Mouse (Mus musculus): ENCODE measurements around the gene Slc25a26. TPM values are rescaled to one million over a fixed set of nuclear protein-coding genes. Genes with fewer than 3 reads are reported as not detected.

The Slc25a26 gene
- polyA plus RNA-seq, 1 experiment from 2014 or later, result 7.7 TPM

GRCm38 (mm10) chr6:94628787-94629186 is 128.7 kb downstream of the Slc25a26 start:
- no peak overlapping the region for H3K9ac ChIP-seq (replicated peaks; ENCODE audit: low read length)

GRCm38 (mm10) chr6:94631051-94631778 is 131.1 kb downstream of the Slc25a26 start:
- no peak overlapping the region for H3K9ac ChIP-seq (replicated peaks; ENCODE audit: low read length)
- no peaks in the 10 kb centered on the region for H3K27me3 ChIP-seq (ENCODE audit: control insufficient read depth, insufficient read depth, low read length)
- no peak overlapping the region for H3K4me3 ChIP-seq (replicated peaks; ENCODE audit: low read depth, low read length)
- DNase-seq (peak; percentile 67), ATAC-seq (ENCODE audit: low FRiP score, low TSS enrichment) (peak; percentile 86)
- 31% methylated on average over 7 of the region's 7 CpGs for WGBS
- H3K9me3 ChIP-seq (ENCODE audit: control insufficient read depth, low read length), result no peaks in the 10 kb centered on the region
- H3K4me1 ChIP-seq (ENCODE audit: control insufficient read depth, insufficient read depth, low read length), result peaks cover 16% of the 10 kb centered on the region
- H3K4me2 ChIP-seq (ENCODE audit: low read length), result no peak overlapping the region
- peak overlapping the region; percentile 75 for H3K27ac ChIP-seq (replicated peaks; ENCODE audit: low read depth, low read length)
- no peaks in the 10 kb centered on the region for H3K36me3 ChIP-seq (ENCODE audit: control insufficient read depth, insufficient read depth, low read length)

More at GRCm38 (mm10) chr6:94628787-94629186, 128.7 kb downstream of the Slc25a26 start:
- H3K27me3 ChIP-seq (ENCODE audit: control insufficient read depth, insufficient read depth, low read length), result no peaks in the 10 kb centered on the region
- no peak for ATAC-seq (ENCODE audit: low FRiP score, low TSS enrichment)
- H3K4me3 ChIP-seq (replicated peaks; ENCODE audit: low read depth, low read length), result no peak overlapping the region
- no peak overlapping the region for H3K4me2 ChIP-seq (ENCODE audit: low read length)
- peaks cover 16% of the 10 kb centered on the region for H3K4me1 ChIP-seq (ENCODE audit: control insufficient read depth, insufficient read depth, low read length)
- H3K27ac ChIP-seq (replicated peaks; ENCODE audit: low read depth, low read length), result no peak overlapping the region
- no peaks in the 10 kb centered on the region for H3K9me3 ChIP-seq (ENCODE audit: control insufficient read depth, low read length)
- peaks cover 11% of the 10 kb centered on the region for H3K36me3 ChIP-seq (ENCODE audit: control insufficient read depth, insufficient read depth, low read length)
- 68% methylated on average over 6 of the region's 6 CpGs for WGBS
- DNase-seq, result no peak

GRCm38 (mm10) chr6:94631779-94632082 is 131.6 kb downstream of the Slc25a26 start:
- Histone ChIP-seq H3K27ac (replicated peaks; ENCODE audit: low read depth, low read length) (peak overlapping the region; percentile 75), H3K9ac (replicated peaks; ENCODE audit: low read length) (no peak overlapping the region), H3K4me2 (ENCODE audit: low read length) (no peak overlapping the region), H3K4me1 (ENCODE audit: control insufficient read depth, insufficient read depth, low read length) (peaks cover 17% of the 10 kb centered on the region), H3K9me3 (ENCODE audit: control insufficient read depth, low read length) (no peaks in the 10 kb centered on the region), H3K4me3 (replicated peaks; ENCODE audit: low read depth, low read length) (no peak overlapping the region), H3K27me3 (ENCODE audit: control insufficient read depth, insufficient read depth, low read length) (no peaks in the 10 kb centered on the region), H3K36me3 (ENCODE audit: control insufficient read depth, insufficient read depth, low read length) (no peaks in the 10 kb centered on the region)
- DNase-seq, result no peak
- ATAC-seq (ENCODE audit: low FRiP score, low TSS enrichment), result peak; percentile 35
- WGBS, result 22% methylated on average over 6 of the region's 6 CpGs

- Histone ChIP-seq H3K27me3 (ENCODE audit: control insufficient read depth, insufficient read depth, low read length) (no peaks in the 10 kb centered on the region), H3K9ac (replicated peaks; ENCODE audit: low read length) (no peak overlapping the region), H3K27ac (replicated peaks; ENCODE audit: low read depth, low read length) (no peak overlapping the region), H3K9me3 (ENCODE audit: control insufficient read depth, low read length) (no peaks in the 10 kb centered on the region), H3K4me2 (ENCODE audit: low read length) (no peak overlapping the region), H3K4me1 (ENCODE audit: control insufficient read depth, insufficient read depth, low read length) (peaks cover 21% of the 10 kb centered on the region), H3K4me3 (replicated peaks; ENCODE audit: low read depth, low read length) (no peak overlapping the region), H3K36me3 (ENCODE audit: control insufficient read depth, insufficient read depth, low read length) (no peaks in the 10 kb centered on the region)
- no peak for DNase-seq
- no peak for ATAC-seq (ENCODE audit: low FRiP score, low TSS enrichment)
- WGBS, result 85% methylated on average over 4 of the region's 4 CpGs
Observed at GRCm38 (mm10) chr6:94634274-94634673, 134.1 kb downstream of the Slc25a26 start.

GRCm38 (mm10) chr6:94634710-94635109 is 134.6 kb downstream of the Slc25a26 start:
- ATAC-seq (ENCODE audit: low FRiP score, low TSS enrichment) (no peak), DNase-seq (no peak)
- Histone ChIP-seq H3K36me3 (ENCODE audit: control insufficient read depth, insufficient read depth, low read length) (no peaks in the 10 kb centered on the region), H3K27ac (replicated peaks; ENCODE audit: low read depth, low read length) (0 out of 2 replicates have a peak overlapping the region, but pooled peaks have one; percentile 9), H3K9me3 (ENCODE audit: control insufficient read depth, low read length) (no peaks in the 10 kb centered on the region), H3K9ac (replicated peaks; ENCODE audit: low read length) (no peak overlapping the region), H3K4me2 (ENCODE audit: low read length) (no peak overlapping the region), H3K27me3 (ENCODE audit: control insufficient read depth, insufficient read depth, low read length) (no peaks in the 10 kb centered on the region), H3K4me1 (ENCODE audit: control insufficient read depth, insufficient read depth, low read length) (peaks cover 21% of the 10 kb centered on the region), H3K4me3 (replicated peaks; ENCODE audit: low read depth, low read length) (no peak overlapping the region)
- 55% methylated on average over 9 of the region's 9 CpGs for WGBS

- ATAC-seq (ENCODE audit: low FRiP score, low TSS enrichment) (no peak), DNase-seq (no peak)
- Histone ChIP-seq H3K9me3 (ENCODE audit: control insufficient read depth, low read length) (no peaks in the 10 kb centered on the region), H3K27ac (replicated peaks; ENCODE audit: low read depth, low read length) (0 out of 2 replicates have a peak overlapping the region, but pooled peaks have one; percentile 9), H3K27me3 (ENCODE audit: control insufficient read depth, insufficient read depth, low read length) (no peaks in the 10 kb centered on the region), H3K36me3 (ENCODE audit: control insufficient read depth, insufficient read depth, low read length) (no peaks in the 10 kb centered on the region), H3K9ac (replicated peaks; ENCODE audit: low read length) (no peak overlapping the region), H3K4me2 (ENCODE audit: low read length) (no peak overlapping the region), H3K4me1 (ENCODE audit: control insufficient read depth, insufficient read depth, low read length) (peaks cover 16% of the 10 kb centered on the region), H3K4me3 (replicated peaks; ENCODE audit: low read depth, low read length) (no peak overlapping the region)
- WGBS, result 13% methylated on average over 1 of the region's 1 CpGs
Observed at GRCm38 (mm10) chr6:94635343-94635742, 135.2 kb downstream of the Slc25a26 start.

- 64% methylated on average over 5 of the region's 5 CpGs for WGBS
- DNase-seq, result no peak
- H3K9me3 ChIP-seq (ENCODE audit: control insufficient read depth, low read length), result no peaks in the 10 kb centered on the region
Observed at GRCm38 (mm10) chr6:94637024-94637434, 136.9 kb downstream of the Slc25a26 start.

GRCm38 (mm10) chr6:94640297-94640696 is 140.2 kb downstream of the Slc25a26 start:
- ATAC-seq (ENCODE audit: low FRiP score, low TSS enrichment), result no peak
- no peaks in the 10 kb centered on the region for H3K27me3 ChIP-seq (ENCODE audit: control insufficient read depth, insufficient read depth, low read length)
- H3K9me3 ChIP-seq (ENCODE audit: control insufficient read depth, low read length), result no peaks in the 10 kb centered on the region
- 47% methylated on average over 7 of the region's 7 CpGs for WGBS
- no peak overlapping the region for H3K27ac ChIP-seq (replicated peaks; ENCODE audit: low read depth, low read length)
- no peak overlapping the region for H3K4me2 ChIP-seq (ENCODE audit: low read length)
- DNase-seq, result peak; percentile 71
- H3K36me3 ChIP-seq (ENCODE audit: control insufficient read depth, insufficient read depth, low read length), result no peaks in the 10 kb centered on the region
- no peak overlapping the region for H3K9ac ChIP-seq (replicated peaks; ENCODE audit: low read length)
- no peak overlapping the region for H3K4me3 ChIP-seq (replicated peaks; ENCODE audit: low read depth, low read length)
- 0 out of 2 replicates have a peak, but pooled peaks cover 9% of the 10 kb centered on the region for H3K4me1 ChIP-seq (ENCODE audit: control insufficient read depth, insufficient read depth, low read length)

More at GRCm38 (mm10) chr6:94637024-94637434, 136.9 kb downstream of the Slc25a26 start:
- no peaks in the 10 kb centered on the region for H3K27me3 ChIP-seq (ENCODE audit: control insufficient read depth, insufficient read depth, low read length)
- H3K27ac ChIP-seq (replicated peaks; ENCODE audit: low read depth, low read length), result no peak overlapping the region
- H3K9ac ChIP-seq (replicated peaks; ENCODE audit: low read length), result no peak overlapping the region
- no peak for ATAC-seq (ENCODE audit: low FRiP score, low TSS enrichment)
- H3K4me2 ChIP-seq (ENCODE audit: low read length), result no peak overlapping the region
- H3K4me3 ChIP-seq (replicated peaks; ENCODE audit: low read depth, low read length), result no peak overlapping the region
- no peaks in the 10 kb centered on the region for H3K36me3 ChIP-seq (ENCODE audit: control insufficient read depth, insufficient read depth, low read length)
- peaks cover 9% of the 10 kb centered on the region; the same call in 1 of the 2 replicates for H3K4me1 ChIP-seq (ENCODE audit: control insufficient read depth, insufficient read depth, low read length)

GRCm38 (mm10) chr6:94642048-94642447 is 141.9 kb downstream of the Slc25a26 start:
- H3K4me3 ChIP-seq (replicated peaks; ENCODE audit: low read depth, low read length), result no peak overlapping the region
- H3K9ac ChIP-seq (replicated peaks; ENCODE audit: low read length), result no peak overlapping the region
- peaks cover 14% of the 10 kb centered on the region for H3K4me1 ChIP-seq (ENCODE audit: control insufficient read depth, insufficient read depth, low read length)
- WGBS, result 84% methylated on average over 1 of the region's 1 CpGs
- H3K9me3 ChIP-seq (ENCODE audit: control insufficient read depth, low read length), result no peaks in the 10 kb centered on the region
- H3K4me2 ChIP-seq (ENCODE audit: low read length), result no peak overlapping the region
- H3K27me3 ChIP-seq (ENCODE audit: control insufficient read depth, insufficient read depth, low read length), result no peaks in the 10 kb centered on the region
- no peaks in the 10 kb centered on the region for H3K36me3 ChIP-seq (ENCODE audit: control insufficient read depth, insufficient read depth, low read length)
- DNase-seq, result no peak
- no peak for ATAC-seq (ENCODE audit: low FRiP score, low TSS enrichment)
- H3K27ac ChIP-seq (replicated peaks; ENCODE audit: low read depth, low read length), result no peak overlapping the region

Data from midbrain, embryonic 14.5 days (tissue).